Comparison of ENCODE assay signal across 8 mouse cellular contexts in the genomic region with DNA sequence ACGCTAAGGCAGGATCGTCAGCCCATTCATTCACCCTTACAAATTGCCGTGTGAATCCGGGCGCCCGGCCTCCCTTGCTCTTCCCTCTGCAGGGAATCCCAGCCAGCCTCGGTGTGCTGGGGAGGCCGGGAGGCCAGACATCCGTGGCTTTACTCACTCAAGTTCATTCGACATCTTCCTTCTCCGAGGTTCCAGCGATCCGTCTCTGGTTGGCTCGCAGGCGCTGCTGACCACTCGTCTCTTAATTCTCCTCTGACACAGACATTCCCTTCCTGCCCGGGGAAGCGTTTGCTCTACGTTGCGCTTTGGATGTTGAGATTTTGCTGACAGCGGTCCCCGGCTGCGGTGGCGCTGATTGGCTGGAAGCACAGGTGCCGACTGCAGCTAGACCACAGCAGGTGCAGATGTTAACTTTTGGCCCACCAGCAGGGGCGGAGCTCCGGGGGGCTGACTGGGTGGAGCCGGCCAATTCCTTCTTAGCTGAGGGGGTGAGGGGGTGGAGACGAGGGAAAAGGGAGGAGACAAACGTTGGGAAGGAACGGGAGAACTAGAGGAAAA. TPM values are rescaled to one million over a fixed set of nuclear protein-coding genes. Genes with fewer than 3 reads are reported as not detected.
DNase-seq lines count a peak whose midpoint lies in the region; ATAC-seq and TF ChIP-seq lines count a peak whose summit lies in the region.

Grhl3 (minus strand) TSS at position 380 of the 558 bp plus-strand sequence.

- H3K9me3 ChIP-seq in E14TG2a.4 (ENCODE audit: low read length) = no peaks in the 10 kb centered on the region
- no peaks in the 10 kb centered on the region for H3K9me3 ChIP-seq in forebrain, embryonic 14.5 days (replicated peaks; ENCODE audit: control insufficient read depth, low read length)
- H3K9me3 ChIP-seq in liver, embryonic 15.5 days (replicated peaks) = no peaks in the 10 kb centered on the region
- no peaks in the 10 kb centered on the region for H3K9me3 ChIP-seq in neural tube, embryonic 13.5 days

- no peak for ATAC-seq in CD4-positive, CD25-positive, alpha-beta regulatory T cell, adult 4 months
- peak; percentile 41; the same call in 1 of the 2 replicates for ATAC-seq in forebrain, embryonic 14.5 days
- ATAC-seq in liver, embryonic 15.5 days (ENCODE audit: insufficient read depth) = no peak
- no peak for ATAC-seq in neural tube, embryonic 13.5 days (ENCODE audit: low read depth)

- peak; percentile 40 for DNase-seq in CD4-positive, CD25-positive, alpha-beta regulatory T cell, adult 2 months (ENCODE audit: low read depth, low spot score)
- peak; percentile 48 for DNase-seq in forebrain, embryonic 14.5 days (ENCODE audit: low spot score)
- DNase-seq in kidney, adult 2 months = peak; percentile 39
- DNase-seq in urinary bladder, postnatal 25 days (ENCODE audit: low spot score) = peak; percentile 59

- no peak for TF ChIP-seq POLR2A in kidney, adult 2 months (IDR thresholded peaks at IDR 0.05; ENCODE audit: low read depth, low read length)

- H3K4me3 ChIP-seq in E14TG2a.4 (replicated peaks; ENCODE audit: low read length) = peak within 1 kb of the TSS; percentile 81
- H3K4me3 ChIP-seq in forebrain, embryonic 14.5 days (ENCODE audit: low read depth, low read length) = peak within 1 kb of the TSS; percentile 27
- H3K4me3 ChIP-seq in kidney, adult 2 months (ENCODE audit: insufficient read depth, low read depth, low read length) = 0 out of 2 replicates have a peak within 1 kb of the TSS, but pooled peaks have one; percentile 8
- no peak within 1 kb of the TSS; the same call in 1 of the 2 replicates for H3K4me3 ChIP-seq in liver, embryonic 15.5 days (replicated peaks)
- peak within 1 kb of the TSS; percentile 30 for H3K4me3 ChIP-seq in neural tube, embryonic 13.5 days

- WGBS in forebrain, embryonic 14.5 days = under 1% methylated on average over 31 of the region's 31 CpGs
- 3% methylated on average over 31 of the region's 31 CpGs for WGBS in kidney, adult 2 months
- WGBS in liver, embryonic 15.5 days (ENCODE audit: insufficient replicate concordance) = under 1% methylated on average over 31 of the region's 31 CpGs
- under 1% methylated on average over 31 of the region's 31 CpGs for WGBS in neural tube, embryonic 13.5 days

- no peak within 1 kb of the TSS for H3K27ac ChIP-seq in forebrain, embryonic 14.5 days (ENCODE audit: low read depth, low read length)
- no peak within 1 kb of the TSS for H3K27ac ChIP-seq in kidney, adult 2 months (ENCODE audit: insufficient read depth, low read depth, low read length)
- no peak within 1 kb of the TSS for H3K27ac ChIP-seq in liver, embryonic 15.5 days (replicated peaks)
- no peak within 1 kb of the TSS for H3K27ac ChIP-seq in neural tube, embryonic 13.5 days (replicated peaks)

- H3K27me3 ChIP-seq in E14TG2a.4 (ENCODE audit: insufficient read depth, low read length) = peaks cover 20% of the 10 kb centered on the region
- H3K27me3 ChIP-seq in forebrain, embryonic 14.5 days (replicated peaks; ENCODE audit: control insufficient read depth, insufficient read depth, low read length) = peaks cover 16% of the 10 kb centered on the region
- no peaks in the 10 kb centered on the region for H3K27me3 ChIP-seq in kidney, adult 2 months (replicated peaks; ENCODE audit: control insufficient read depth, insufficient read depth, low read length)
- H3K27me3 ChIP-seq in liver, embryonic 15.5 days = peaks cover 93% of the 10 kb centered on the region
- peaks cover 69% of the 10 kb centered on the region for H3K27me3 ChIP-seq in neural tube, embryonic 13.5 days

- H3K4me2 ChIP-seq in forebrain, embryonic 14.5 days (ENCODE audit: low read length) = peak within 1 kb of the TSS; percentile 57
- peak within 1 kb of the TSS; percentile 23 for H3K4me2 ChIP-seq in liver, embryonic 15.5 days
- H3K4me2 ChIP-seq in neural tube, embryonic 13.5 days = peak within 1 kb of the TSS; percentile 62

- no peak for TF ChIP-seq CTCF in E14TG2a.4 (conservative IDR thresholded peaks at IDR 0.05; ENCODE audit: low read length)
- TF ChIP-seq CTCF in kidney, adult 2 months (conservative IDR thresholded peaks at IDR 0.05; ENCODE audit: insufficient read depth, insufficient read length, low read depth, low read length) = no peak

- H3K4me1 ChIP-seq in E14TG2a.4 (replicated peaks; ENCODE audit: low read depth, low read length) = peaks cover 96% of the 10 kb centered on the region
- peaks cover 33% of the 10 kb centered on the region for H3K4me1 ChIP-seq in forebrain, embryonic 14.5 days (ENCODE audit: control insufficient read depth, insufficient read depth, low read length)
- peaks cover 5% of the 10 kb centered on the region; the same call in 1 of the 2 replicates for H3K4me1 ChIP-seq in kidney, adult 2 months (ENCODE audit: control insufficient read depth, insufficient read depth, low read length)
- peaks cover 13% of the 10 kb centered on the region for H3K4me1 ChIP-seq in liver, embryonic 15.5 days (replicated peaks)
- H3K4me1 ChIP-seq in neural tube, embryonic 13.5 days (replicated peaks) = peaks cover 39% of the 10 kb centered on the region

- H3K36me3 ChIP-seq in E14TG2a.4 (ENCODE audit: insufficient read depth, low read length) = no peaks in the 10 kb centered on the region
- H3K36me3 ChIP-seq in forebrain, embryonic 14.5 days (ENCODE audit: control insufficient read depth, insufficient read depth, low read length) = no peaks in the 10 kb centered on the region
- H3K36me3 ChIP-seq in kidney, adult 2 months (ENCODE audit: control insufficient read depth, insufficient read depth, low read length) = no peaks in the 10 kb centered on the region
- no peaks in the 10 kb centered on the region for H3K36me3 ChIP-seq in liver, embryonic 15.5 days (replicated peaks)
- no peaks in the 10 kb centered on the region for H3K36me3 ChIP-seq in neural tube, embryonic 13.5 days

- H3K9ac ChIP-seq in forebrain, embryonic 14.5 days (ENCODE audit: low read length) = peak within 1 kb of the TSS; percentile 30
- no peak within 1 kb of the TSS for H3K9ac ChIP-seq in liver, embryonic 15.5 days
- peak within 1 kb of the TSS; percentile 53 for H3K9ac ChIP-seq in neural tube, embryonic 13.5 days

RNA-seq across cellular contexts. Expression of gene Grhl3, which starts in this region (rescaled TPM):
- polyA plus RNA-seq in CD4-positive, CD25-positive, alpha-beta regulatory T cell, adult 4 months (2017; shearing (Covaris generic)) = not detected
- 0.55 and 0.62 TPM in 2 replicates for polyA plus RNA-seq in forebrain, embryonic 14.5 days (2014; fragmentation: Nextera tagmentation; extraction: Ambion mirVana)
- polyA plus RNA-seq in kidney, adult 2 months (2012; rRNA removed) = 0.28 and 0.49 TPM in 2 replicates
- polyA plus RNA-seq in liver, embryonic 15.5 days (2015; fragmentation: Nextera tagmentation; extraction: Ambion mirVana) = 0.41 and 0.46 TPM in 2 replicates
- polyA plus RNA-seq in neural tube, embryonic 13.5 days (2015; fragmentation: Nextera tagmentation; extraction: Ambion mirVana) = 0.50 and 0.81 TPM in 2 replicates

Comparison
In these comparisons a context has a peak if more than half of its experiments do, and no peak if none do; other contexts are left out.
1. Peak in DNase-seq, ATAC-seq, H3K4me3 ChIP-seq, H3K9ac ChIP-seq and H3K4me2 ChIP-seq in forebrain, embryonic 14.5 days; RNA of the gene not detected or under 1 TPM.
2. Peak in DNase-seq and H3K4me3 ChIP-seq in kidney, adult 2 months; RNA of the gene not detected or under 1 TPM.